Mouse (Mus musculus): ENCODE measurements at regions not wholly inside any gene's neighbourhood (a gene's known extent, or its start where the extent isn't known, plus 50 kb on each side); places are given as distances from the start of the nearest gene placed in this dataset.

- Histone ChIP-seq H3K27me3 (ENCODE audit: control insufficient read depth, insufficient read depth, low read length) (no peaks in the 10 kb centered on the region), H3K36me3 (ENCODE audit: control insufficient read depth, insufficient read depth, low read length) (no peaks in the 10 kb centered on the region), H3K4me1 (ENCODE audit: control insufficient read depth, insufficient read depth, low read length) (no peaks in the 10 kb centered on the region), H3K27ac (ENCODE audit: low read length) (no peak overlapping the region), H3K9ac (replicated peaks; ENCODE audit: low read depth, low read length) (no peak overlapping the region), H3K4me2 (replicated peaks; ENCODE audit: low read depth, low read length) (no peak overlapping the region), H3K9me3 (ENCODE audit: control insufficient read depth, low read depth, low read length) (no peaks in the 10 kb centered on the region), H3K4me3 (ENCODE audit: low read depth, low read length) (no peak overlapping the region)
- WGBS, result 88% methylated on average over 21 of the region's 21 CpGs
- ATAC-seq (ENCODE audit: insufficient number of reproducible peaks, insufficient read depth, low FRiP score, low read depth), result no peak
These were observed 465.0 kb upstream of the Pou3f3 start for GRCm38 (mm10) chr1:42230469-42231040.

GRCm38 (mm10) chr1:42231091-42231490 is 464.5 kb upstream of the Pou3f3 start:
- no peak for ATAC-seq (ENCODE audit: insufficient number of reproducible peaks, insufficient read depth, low FRiP score, low read depth)
- WGBS, result 67% methylated on average over 5 of the region's 5 CpGs
- Histone ChIP-seq H3K9me3 (ENCODE audit: control insufficient read depth, low read depth, low read length) (no peaks in the 10 kb centered on the region), H3K36me3 (ENCODE audit: control insufficient read depth, insufficient read depth, low read length) (no peaks in the 10 kb centered on the region), H3K4me3 (ENCODE audit: low read depth, low read length) (no peak overlapping the region), H3K4me2 (replicated peaks; ENCODE audit: low read depth, low read length) (no peak overlapping the region), H3K27ac (ENCODE audit: low read length) (no peak overlapping the region), H3K27me3 (ENCODE audit: control insufficient read depth, insufficient read depth, low read length) (no peaks in the 10 kb centered on the region), H3K9ac (replicated peaks; ENCODE audit: low read depth, low read length) (no peak overlapping the region), H3K4me1 (ENCODE audit: control insufficient read depth, insufficient read depth, low read length) (no peaks in the 10 kb centered on the region)

- Histone ChIP-seq H3K4me2 (replicated peaks; ENCODE audit: low read depth, low read length) (no peak overlapping the region), H3K4me3 (ENCODE audit: low read depth, low read length) (no peak overlapping the region), H3K36me3 (ENCODE audit: control insufficient read depth, insufficient read depth, low read length) (no peaks in the 10 kb centered on the region), H3K27ac (ENCODE audit: low read length) (no peak overlapping the region), H3K4me1 (ENCODE audit: control insufficient read depth, insufficient read depth, low read length) (no peaks in the 10 kb centered on the region), H3K27me3 (ENCODE audit: control insufficient read depth, insufficient read depth, low read length) (no peaks in the 10 kb centered on the region), H3K9ac (replicated peaks; ENCODE audit: low read depth, low read length) (no peak overlapping the region), H3K9me3 (ENCODE audit: control insufficient read depth, low read depth, low read length) (no peaks in the 10 kb centered on the region)
- ATAC-seq (ENCODE audit: insufficient number of reproducible peaks, insufficient read depth, low FRiP score, low read depth), result no peak
- 58% methylated on average over 5 of the region's 5 CpGs for WGBS
These were observed 463.7 kb upstream of the Pou3f3 start for GRCm38 (mm10) chr1:42231897-42232296.

GRCm38 (mm10) chr1:42232716-42233115 is 462.9 kb upstream of the Pou3f3 start:
- no peaks in the 10 kb centered on the region for H3K27me3 ChIP-seq (ENCODE audit: control insufficient read depth, insufficient read depth, low read length)
- no peaks in the 10 kb centered on the region for H3K9me3 ChIP-seq (ENCODE audit: control insufficient read depth, low read depth, low read length)
- H3K4me1 ChIP-seq (ENCODE audit: control insufficient read depth, insufficient read depth, low read length), result no peaks in the 10 kb centered on the region
- H3K9ac ChIP-seq (replicated peaks; ENCODE audit: low read depth, low read length), result no peak overlapping the region
- no peak overlapping the region for H3K27ac ChIP-seq (ENCODE audit: low read length)
- no peaks in the 10 kb centered on the region for H3K36me3 ChIP-seq (ENCODE audit: control insufficient read depth, insufficient read depth, low read length)
- H3K4me2 ChIP-seq (replicated peaks; ENCODE audit: low read depth, low read length), result no peak overlapping the region
- WGBS, result 78% methylated on average over 6 of the region's 6 CpGs
- no peak overlapping the region for H3K4me3 ChIP-seq (ENCODE audit: low read depth, low read length)
- ATAC-seq (ENCODE audit: insufficient number of reproducible peaks, insufficient read depth, low FRiP score, low read depth), result no peak

- no peak overlapping the region for H3K4me2 ChIP-seq (replicated peaks; ENCODE audit: low read depth, low read length)
- no peak overlapping the region for H3K4me3 ChIP-seq (ENCODE audit: low read depth, low read length)
- H3K9me3 ChIP-seq (ENCODE audit: control insufficient read depth, low read depth, low read length), result no peaks in the 10 kb centered on the region
- H3K4me1 ChIP-seq (ENCODE audit: control insufficient read depth, insufficient read depth, low read length), result no peaks in the 10 kb centered on the region
- H3K27me3 ChIP-seq (ENCODE audit: control insufficient read depth, insufficient read depth, low read length), result no peaks in the 10 kb centered on the region
- H3K9ac ChIP-seq (replicated peaks; ENCODE audit: low read depth, low read length), result no peak overlapping the region
- no peak overlapping the region for H3K27ac ChIP-seq (ENCODE audit: low read length)
- no peak for ATAC-seq (ENCODE audit: insufficient number of reproducible peaks, insufficient read depth, low FRiP score, low read depth)
- WGBS, result 27% methylated on average over 10 of the region's 10 CpGs
- H3K36me3 ChIP-seq (ENCODE audit: control insufficient read depth, insufficient read depth, low read length), result no peaks in the 10 kb centered on the region
These were observed 462.3 kb upstream of the Pou3f3 start for GRCm38 (mm10) chr1:42233289-42233688.

- H3K36me3 ChIP-seq (ENCODE audit: control insufficient read depth, insufficient read depth, low read length), result no peaks in the 10 kb centered on the region
- no peaks in the 10 kb centered on the region for H3K27me3 ChIP-seq (ENCODE audit: control insufficient read depth, insufficient read depth, low read length)
- H3K27ac ChIP-seq (ENCODE audit: low read length), result no peak overlapping the region
- H3K4me3 ChIP-seq (ENCODE audit: low read depth, low read length), result no peak overlapping the region
- no peak for ATAC-seq (ENCODE audit: insufficient number of reproducible peaks, insufficient read depth, low FRiP score, low read depth)
- no peaks in the 10 kb centered on the region for H3K4me1 ChIP-seq (ENCODE audit: control insufficient read depth, insufficient read depth, low read length)
- no peak overlapping the region for H3K9ac ChIP-seq (replicated peaks; ENCODE audit: low read depth, low read length)
- H3K4me2 ChIP-seq (replicated peaks; ENCODE audit: low read depth, low read length), result no peak overlapping the region
- 86% methylated on average over 2 of the region's 2 CpGs for WGBS
- H3K9me3 ChIP-seq (ENCODE audit: control insufficient read depth, low read depth, low read length), result no peaks in the 10 kb centered on the region
These were observed 459.0 kb upstream of the Pou3f3 start for GRCm38 (mm10) chr1:42236466-42237010.

- H3K9me3 ChIP-seq (ENCODE audit: control insufficient read depth, low read depth, low read length), result no peaks in the 10 kb centered on the region
- H3K4me2 ChIP-seq (replicated peaks; ENCODE audit: low read depth, low read length), result no peak overlapping the region
- 88% methylated on average over 3 of the region's 3 CpGs for WGBS
- H3K27ac ChIP-seq (ENCODE audit: low read length), result no peak overlapping the region
- no peaks in the 10 kb centered on the region for H3K4me1 ChIP-seq (ENCODE audit: control insufficient read depth, insufficient read depth, low read length)
- no peak for ATAC-seq (ENCODE audit: insufficient number of reproducible peaks, insufficient read depth, low FRiP score, low read depth)
- no peak overlapping the region for H3K9ac ChIP-seq (replicated peaks; ENCODE audit: low read depth, low read length)
- H3K27me3 ChIP-seq (ENCODE audit: control insufficient read depth, insufficient read depth, low read length), result no peaks in the 10 kb centered on the region
- no peaks in the 10 kb centered on the region for H3K36me3 ChIP-seq (ENCODE audit: control insufficient read depth, insufficient read depth, low read length)
- H3K4me3 ChIP-seq (ENCODE audit: low read depth, low read length), result no peak overlapping the region
These were observed 457.2 kb upstream of the Pou3f3 start for GRCm38 (mm10) chr1:42238408-42238807.

GRCm38 (mm10) chr1:42241172-42241571 is 454.4 kb upstream of the Pou3f3 start:
- Histone ChIP-seq H3K9ac (replicated peaks; ENCODE audit: low read depth, low read length) (no peak overlapping the region), H3K27ac (ENCODE audit: low read length) (no peak overlapping the region), H3K27me3 (ENCODE audit: control insufficient read depth, insufficient read depth, low read length) (no peaks in the 10 kb centered on the region), H3K9me3 (ENCODE audit: control insufficient read depth, low read depth, low read length) (no peaks in the 10 kb centered on the region), H3K4me3 (ENCODE audit: low read depth, low read length) (no peak overlapping the region), H3K36me3 (ENCODE audit: control insufficient read depth, insufficient read depth, low read length) (no peaks in the 10 kb centered on the region), H3K4me2 (replicated peaks; ENCODE audit: low read depth, low read length) (no peak overlapping the region), H3K4me1 (ENCODE audit: control insufficient read depth, insufficient read depth, low read length) (no peaks in the 10 kb centered on the region)
- WGBS, result 28% methylated on average over 9 of the region's 9 CpGs
- ATAC-seq (ENCODE audit: insufficient number of reproducible peaks, insufficient read depth, low FRiP score, low read depth), result no peak

- Histone ChIP-seq H3K27ac (ENCODE audit: low read length) (no peak overlapping the region), H3K9me3 (ENCODE audit: control insufficient read depth, low read depth, low read length) (no peaks in the 10 kb centered on the region), H3K4me2 (replicated peaks; ENCODE audit: low read depth, low read length) (no peak overlapping the region), H3K4me3 (ENCODE audit: low read depth, low read length) (no peak overlapping the region), H3K27me3 (ENCODE audit: control insufficient read depth, insufficient read depth, low read length) (no peaks in the 10 kb centered on the region), H3K36me3 (ENCODE audit: control insufficient read depth, insufficient read depth, low read length) (no peaks in the 10 kb centered on the region), H3K4me1 (ENCODE audit: control insufficient read depth, insufficient read depth, low read length) (no peaks in the 10 kb centered on the region), H3K9ac (replicated peaks; ENCODE audit: low read depth, low read length) (no peak overlapping the region)
- no peak for ATAC-seq (ENCODE audit: insufficient number of reproducible peaks, insufficient read depth, low FRiP score, low read depth)
- 71% methylated on average over 11 of the region's 11 CpGs for WGBS
These were observed 453.9 kb upstream of the Pou3f3 start for GRCm38 (mm10) chr1:42241601-42242220.

All from stomach, embryonic 14.5 days (tissue).